Mouse (Mus musculus): Measurements from ENCODE around the gene Nfia.

- TF ChIP-seq CTCF (IDR thresholded peaks at IDR 0.05; ENCODE audit: low read depth) (no peak), EP300 (IDR thresholded peaks at IDR 0.05; ENCODE audit: low read depth) (no peak)
These were observed 6.4 kb upstream of the Nfia start for GRCm38 (mm10) chr4:97766100-97766499.
